Mouse (Mus musculus) cortical plate, adult 2 months (tissue): ENCODE results near the gene Pitpnc1.

ENCODE experiments used
- CTCF ChIP-seq: fragments of 200-500 bp; IDR thresholded peaks from 2 replicates; pipeline ENCODE4 v1.5.1; 2011; ENCODE audit warnings: mild to moderate bottlenecking, control low read depth, low read length; ENCODE audit not compliant: insufficient read depth; ENCODE audit errors: extremely low read depth
- POLR2A ChIP-seq: fragments of 200-500 bp; IDR thresholded peaks from 2 replicates; pipeline ENCODE4 v1.6.1; 2011; ENCODE audit warnings: mild to moderate bottlenecking, low read length, control low read depth; ENCODE audit not compliant: insufficient read depth; ENCODE audit errors: extremely low read depth

- TF ChIP-seq CTCF (no peak), POLR2A (no peak)
These were observed 275.2 kb downstream of the Pitpnc1 start for GRCm38 (mm10) chr11:107195334-107195733.
